Mouse (Mus musculus) layer of hippocampus, postnatal 14 days (tissue): ENCODE results near the gene Sulf2. TPM values are rescaled to one million over a fixed set of nuclear protein-coding genes. Genes with fewer than 3 reads are reported as not detected.
A peak's percentile ranks its signal among the peaks of the same experiment; 100 is the strongest.

Source experiments
- DNase-seq, 2 experiments: peaks; one replicate each; pipeline ENCODE4 v3.0.0; 2021 to 2022; ENCODE audit warnings: low spot score in 2 of 2, mixed read lengths in 1 of 2
- total RNA-seq, 2 experiments: library from RNA; stranded (reverse); gene quantifications; 2 replicates each; pipeline ENCODE4 v1.2.3; 2021

Sulf2 gene
- total RNA-seq, 2 experiments from 2014 or later = 198 to 202 TPM

- DNase-seq = no peak
Measured at GRCm38 (mm10) chr2:166068261-166068660, 87.2 kb downstream of the Sulf2 start.

GRCm38 (mm10) chr2:166066434-166066833, 89.0 kb downstream of the Sulf2 start:
- DNase-seq = no peak

GRCm38 (mm10) chr2:166062431-166062830, 93.0 kb downstream of the Sulf2 start:
- no peak for DNase-seq

GRCm38 (mm10) chr2:166062008-166062407, 93.5 kb downstream of the Sulf2 start:
- no peak for DNase-seq

GRCm38 (mm10) chr2:166059684-166060423, 95.6 kb downstream of the Sulf2 start:
- peak in 1 of 2 experiments; percentile 52 for DNase-seq

GRCm38 (mm10) chr2:166054002-166054539, 101.4 kb downstream of the Sulf2 start:
- no peak for DNase-seq

GRCm38 (mm10) chr2:166051966-166052365, 103.5 kb downstream of the Sulf2 start:
- no peak for DNase-seq

- DNase-seq = no peak
Measured at GRCm38 (mm10) chr2:166051421-166051820, 104.0 kb downstream of the Sulf2 start.

- no peak for DNase-seq
Measured at GRCm38 (mm10) chr2:166048852-166049251, 106.6 kb downstream of the Sulf2 start.

- no peak for DNase-seq
Measured at GRCm38 (mm10) chr2:166047931-166048330, 107.5 kb downstream of the Sulf2 start.

- peak in 1 of 2 experiments; percentile 37 for DNase-seq
Measured at GRCm38 (mm10) chr2:166045549-166046501, 109.6 kb downstream of the Sulf2 start.

GRCm38 (mm10) chr2:166045006-166045405, 110.5 kb downstream of the Sulf2 start:
- DNase-seq = no peak

GRCm38 (mm10) chr2:166042542-166042941, 112.9 kb downstream of the Sulf2 start:
- no peak for DNase-seq

GRCm38 (mm10) chr2:166039681-166040080, 115.8 kb downstream of the Sulf2 start:
- DNase-seq = no peak

- DNase-seq = no peak
Measured at GRCm38 (mm10) chr2:166035725-166036124, 119.7 kb downstream of the Sulf2 start.

- DNase-seq = no peak
Measured at GRCm38 (mm10) chr2:166034967-166035490, 120.4 kb downstream of the Sulf2 start.

- DNase-seq = no peak
Measured at GRCm38 (mm10) chr2:166032628-166033027, 122.8 kb downstream of the Sulf2 start.

GRCm38 (mm10) chr2:166031120-166031929, 124.1 kb downstream of the Sulf2 start:
- no peak for DNase-seq

GRCm38 (mm10) chr2:166030256-166030995, 125.0 kb downstream of the Sulf2 start:
- DNase-seq = no peak

- no peak for DNase-seq
Measured at GRCm38 (mm10) chr2:166029232-166029631, 126.2 kb downstream of the Sulf2 start.
